Mouse (Mus musculus): ENCODE data around the gene Lipi. TPM values are rescaled to one million over a fixed set of nuclear protein-coding genes. Genes with fewer than 3 reads are reported as not detected.

Lipi gene
- polyA plus RNA-seq (2015; fragmentation: Nextera tagmentation; extraction: Ambion mirVana), result 0.13 and 0.14 TPM in 2 replicates

- Histone ChIP-seq H3K27me3 (no peaks in the 10 kb centered on the region), H3K4me3 (no peak within 1 kb of the TSS), H3K27ac (no peak within 1 kb of the TSS), H3K4me1 (no peaks in the 10 kb centered on the region), H3K9me3 (no peaks in the 10 kb centered on the region), H3K36me3 (no peaks in the 10 kb centered on the region), H3K4me2 (replicated peaks) (no peak within 1 kb of the TSS), H3K9ac (no peak within 1 kb of the TSS)
- no peak for ATAC-seq (ENCODE audit: low FRiP score, low read depth)
- 61% methylated on average over 7 of the region's 7 CpGs for WGBS
These were observed at the start of gene Lipi for GRCm38 (mm10) chr16:75585961-75586360. Gene Lipi, minus strand, starts transcription at chr16:75586061.

GRCm38 (mm10) chr16:75627862-75628261, 42.0 kb upstream of the Lipi start:
- WGBS, result 89% methylated on average over 2 of the region's 2 CpGs
- H3K27me3 ChIP-seq, result no peaks in the 10 kb centered on the region
- no peak for ATAC-seq (ENCODE audit: low FRiP score, low read depth)

GRCm38 (mm10) chr16:75617651-75618349, 31.9 kb upstream of the Lipi start:
- Histone ChIP-seq H3K9ac (no peak overlapping the region), H3K4me2 (replicated peaks) (no peak overlapping the region), H3K27ac (no peak overlapping the region), H3K9me3 (no peaks in the 10 kb centered on the region), H3K4me1 (no peaks in the 10 kb centered on the region), H3K36me3 (no peaks in the 10 kb centered on the region), H3K4me3 (no peak overlapping the region), H3K27me3 (no peaks in the 10 kb centered on the region)
- WGBS, result 73% methylated on average over 2 of the region's 2 CpGs
- no peak; the same call in 1 of the 2 replicates for ATAC-seq (ENCODE audit: low FRiP score, low read depth)

More at GRCm38 (mm10) chr16:75627862-75628261, 42.0 kb upstream of the Lipi start:
- Histone ChIP-seq H3K27ac (no peak overlapping the region), H3K4me2 (replicated peaks) (no peak overlapping the region), H3K4me1 (no peaks in the 10 kb centered on the region), H3K9me3 (no peaks in the 10 kb centered on the region), H3K9ac (no peak overlapping the region), H3K4me3 (no peak overlapping the region), H3K36me3 (no peaks in the 10 kb centered on the region)

- Histone ChIP-seq H3K9me3 (no peaks in the 10 kb centered on the region), H3K4me1 (no peaks in the 10 kb centered on the region), H3K4me3 (no peak overlapping the region), H3K36me3 (no peaks in the 10 kb centered on the region), H3K27me3 (no peaks in the 10 kb centered on the region), H3K27ac (no peak overlapping the region), H3K9ac (no peak overlapping the region), H3K4me2 (replicated peaks) (no peak overlapping the region)
- ATAC-seq (ENCODE audit: low FRiP score, low read depth), result no peak
These were observed 26.7 kb upstream of the Lipi start for GRCm38 (mm10) chr16:75612561-75612960.

GRCm38 (mm10) chr16:75606415-75606814, 20.6 kb upstream of the Lipi start:
- no peak for ATAC-seq (ENCODE audit: low FRiP score, low read depth)
- Histone ChIP-seq H3K9me3 (no peaks in the 10 kb centered on the region), H3K4me1 (no peaks in the 10 kb centered on the region), H3K27me3 (no peaks in the 10 kb centered on the region), H3K4me3 (no peak overlapping the region), H3K27ac (no peak overlapping the region), H3K4me2 (replicated peaks) (no peak overlapping the region), H3K9ac (no peak overlapping the region), H3K36me3 (no peaks in the 10 kb centered on the region)
- 71% methylated on average over 1 of the region's 1 CpGs for WGBS

- H3K27ac ChIP-seq, result no peak overlapping the region
- no peak overlapping the region for H3K9ac ChIP-seq
- H3K27me3 ChIP-seq, result 0 out of 2 replicates have a peak, but pooled peaks cover 8% of the 10 kb centered on the region
- peak overlapping the region; percentile 64 for H3K4me3 ChIP-seq
- H3K36me3 ChIP-seq, result no peaks in the 10 kb centered on the region
- H3K4me2 ChIP-seq (replicated peaks), result peak overlapping the region; percentile 88
- ATAC-seq (ENCODE audit: low FRiP score, low read depth), result no peak
- H3K4me1 ChIP-seq, result peaks cover 7% of the 10 kb centered on the region; the same call in 1 of the 2 replicates
- 15% methylated on average over 15 of the region's 15 CpGs for WGBS
- H3K9me3 ChIP-seq, result no peaks in the 10 kb centered on the region
These were observed 7.8 kb upstream of the Lipi start for GRCm38 (mm10) chr16:75593501-75594183.

- Histone ChIP-seq H3K27me3 (0 out of 2 replicates have a peak, but pooled peaks cover 8% of the 10 kb centered on the region), H3K9ac (peak within 1 kb of the TSS; percentile 63), H3K4me1 (peaks cover 7% of the 10 kb centered on the region; the same call in 1 of the 2 replicates), H3K36me3 (no peaks in the 10 kb centered on the region), H3K27ac (no peak within 1 kb of the TSS), H3K9me3 (no peaks in the 10 kb centered on the region), H3K4me3 (peak within 1 kb of the TSS; percentile 64), H3K4me2 (replicated peaks) (peak within 1 kb of the TSS; percentile 88)
- peak; percentile 95 for ATAC-seq (ENCODE audit: low FRiP score, low read depth)
- WGBS, result under 1% methylated on average over 52 of the region's 55 CpGs
These were observed 7.0 kb upstream of the Lipi start, which contains the start of gene Rbm11 for GRCm38 (mm10) chr16:75592671-75593500. Gene Rbm11, plus strand, starts transcription at chr16:75592844.

- Histone ChIP-seq H3K4me3 (no peak overlapping the region), H3K27me3 (no peaks in the 10 kb centered on the region), H3K4me2 (replicated peaks) (no peak overlapping the region), H3K36me3 (no peaks in the 10 kb centered on the region), H3K9ac (no peak overlapping the region), H3K9me3 (no peaks in the 10 kb centered on the region), H3K27ac (no peak overlapping the region), H3K4me1 (no peaks in the 10 kb centered on the region)
- ATAC-seq (ENCODE audit: low FRiP score, low read depth), result no peak
- WGBS, result 17% methylated on average over 3 of the region's 3 CpGs
These were observed 605 bp upstream of the Lipi start for GRCm38 (mm10) chr16:75586466-75586865.

GRCm38 (mm10) chr16:75582279-75582678, 3.6 kb downstream of the Lipi start:
- no peaks in the 10 kb centered on the region for H3K4me1 ChIP-seq
- no peak overlapping the region for H3K4me2 ChIP-seq (replicated peaks)
- no peak for ATAC-seq (ENCODE audit: low FRiP score, low read depth)
- H3K27ac ChIP-seq, result no peak overlapping the region
- no peak overlapping the region for H3K9ac ChIP-seq
- H3K36me3 ChIP-seq, result no peaks in the 10 kb centered on the region
- H3K27me3 ChIP-seq, result no peaks in the 10 kb centered on the region
- WGBS, result 37% methylated on average over 5 of the region's 5 CpGs
- H3K9me3 ChIP-seq, result no peaks in the 10 kb centered on the region
- no peak overlapping the region for H3K4me3 ChIP-seq

GRCm38 (mm10) chr16:75562910-75563309, 23.0 kb downstream of the Lipi start:
- no peak overlapping the region for H3K4me2 ChIP-seq (replicated peaks)
- no peaks in the 10 kb centered on the region for H3K27me3 ChIP-seq
- H3K4me1 ChIP-seq, result no peaks in the 10 kb centered on the region
- ATAC-seq (ENCODE audit: low FRiP score, low read depth), result no peak
- H3K9me3 ChIP-seq, result no peaks in the 10 kb centered on the region
- H3K36me3 ChIP-seq, result no peaks in the 10 kb centered on the region
- 92% methylated on average over 2 of the region's 2 CpGs for WGBS
- no peak overlapping the region for H3K9ac ChIP-seq
- H3K27ac ChIP-seq, result no peak overlapping the region
- no peak overlapping the region for H3K4me3 ChIP-seq

- 94% methylated on average over 1 of the region's 1 CpGs for WGBS
- Histone ChIP-seq H3K9me3 (no peaks in the 10 kb centered on the region), H3K4me2 (replicated peaks) (no peak overlapping the region), H3K27me3 (no peaks in the 10 kb centered on the region), H3K27ac (no peak overlapping the region), H3K9ac (no peak overlapping the region), H3K4me3 (no peak overlapping the region), H3K36me3 (no peaks in the 10 kb centered on the region), H3K4me1 (no peaks in the 10 kb centered on the region)
- no peak for ATAC-seq (ENCODE audit: low FRiP score, low read depth)
These were observed 40.6 kb downstream of the Lipi start for GRCm38 (mm10) chr16:75545310-75545709.

Measured in limb, embryonic 13.5 days (tissue).